Mouse (Mus musculus) adrenal gland, adult 10 weeks (tissue): ENCODE data around the gene Olfr350. TPM values are rescaled to one million over a fixed set of nuclear protein-coding genes. Genes with fewer than 3 reads are reported as not detected.

Experiments used
- polyA plus RNA-seq: library from polyadenylated mRNA; stranded (reverse); fragments of 350-450 nt; fragmentation: Illumina TruSeq; extraction: RNeasy Lipid Tissue Mini Kit (QIAGEN cat#74804); gene quantifications from one replicate; pipeline ENCODE4 v1.2.3, GENCODE M21; 2014; ENCODE audit warnings: low read depth, low replicate concordance

Olfr350 gene
- not detected for polyA plus RNA-seq

GRCm38 (mm10) chr2:36846010-36846409 is at the start of gene Olfr350:
Gene Olfr350 (plus strand): TSS chr2:36846310.

DNA sequence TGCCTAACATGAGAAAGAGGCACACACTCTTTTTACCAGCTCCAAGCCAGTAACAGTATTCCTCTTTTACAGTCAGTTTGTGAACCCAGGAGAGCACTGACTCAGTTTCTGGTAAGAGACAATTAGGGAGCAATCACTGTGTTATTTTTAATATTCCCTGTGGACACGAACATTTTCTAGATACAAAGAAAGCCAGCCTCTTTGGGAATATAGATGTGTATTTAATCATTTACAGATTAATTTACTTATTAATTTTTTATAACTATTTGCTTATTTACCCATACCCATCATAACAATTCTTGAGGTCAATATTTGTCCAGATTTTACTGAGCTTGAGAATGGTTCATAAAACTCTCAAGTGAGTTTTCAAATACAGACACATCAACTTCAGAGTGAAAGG is 29.2 kb upstream of the Olfr350 start, which contains the start of gene Olfr3:
Gene Olfr3 (minus strand): TSS at position 101 of the 400 bp plus-strand sequence.

DNA sequence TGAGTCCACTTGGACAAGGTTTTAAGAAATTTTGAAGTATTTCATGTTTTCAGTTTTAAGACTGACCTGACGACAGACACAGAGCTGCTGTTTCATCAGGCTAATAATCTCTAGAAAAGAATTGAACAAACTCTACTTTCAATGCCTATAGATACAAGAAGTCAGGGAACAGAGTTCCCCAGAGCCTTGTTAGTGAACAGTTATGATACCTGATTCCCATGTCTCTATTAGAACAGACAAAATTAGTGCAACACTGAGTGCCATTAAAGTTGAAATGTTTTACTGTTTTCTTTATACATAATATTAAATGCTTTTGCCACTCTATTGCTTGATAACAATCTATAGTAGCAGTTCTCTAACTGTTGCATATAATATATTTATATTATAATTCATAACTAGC is 16.4 kb downstream of the Olfr350 start, which contains the start of gene Olfr351:
Gene Olfr351 (minus strand): TSS at position 101 of the 400 bp plus-strand sequence.

DNA sequence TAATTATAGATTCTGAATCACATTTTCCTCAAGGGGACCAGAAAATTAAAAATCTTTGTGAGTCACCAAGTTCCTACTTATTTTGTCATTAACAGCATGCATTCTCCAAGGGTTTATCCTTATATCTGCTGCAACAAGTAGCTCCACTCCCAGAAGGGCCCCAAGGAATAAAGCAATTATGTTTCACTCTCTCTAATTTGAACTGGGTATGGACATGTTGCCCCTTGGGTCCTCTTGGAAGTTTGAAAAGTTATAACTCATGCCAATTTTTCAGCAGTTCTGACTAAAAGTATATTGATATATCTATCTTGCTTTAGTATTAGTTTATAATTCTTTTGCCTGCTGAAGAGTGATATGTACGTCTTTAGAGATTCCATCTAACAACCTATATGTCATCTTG is 22.1 kb downstream of the Olfr350 start, which contains the start of gene Olfr352:
Gene Olfr352 (plus strand): TSS at position 301 of the 400 bp plus-strand sequence.

GRCm38 (mm10) chr2:36892836-36893235 is 46.7 kb downstream of the Olfr350 start, which contains the start of gene Olfr353:
Gene Olfr353 (minus strand): TSS chr2:36892936.

Other genes with a start within 250 kb of the Olfr350 start
- gene Olfr345, start 206.3 kb upstream of the Olfr350 start, polyA plus RNA-seq: not detected
- not detected for gene Olfr346, start 160.5 kb upstream of the Olfr350 start, polyA plus RNA-seq
- not detected for gene Olfr347, start 114.4 kb upstream of the Olfr350 start, polyA plus RNA-seq
- not detected for gene Olfr348, start 62.0 kb upstream of the Olfr350 start, polyA plus RNA-seq
- not detected for gene Olfr50, start 55.8 kb upstream of the Olfr350 start, polyA plus RNA-seq
- not detected for gene Olfr3, start 29.3 kb upstream of the Olfr350 start, polyA plus RNA-seq
- gene Olfr351, start 16.4 kb downstream of the Olfr350 start, polyA plus RNA-seq: not detected
- not detected for gene Olfr352, start 22.1 kb downstream of the Olfr350 start, polyA plus RNA-seq
- not detected for gene Olfr353, start 46.6 kb downstream of the Olfr350 start, polyA plus RNA-seq
- gene Olfr354, start 59.4 kb downstream of the Olfr350 start, polyA plus RNA-seq: not detected
- not detected for gene Olfr355, start 82.6 kb downstream of the Olfr350 start, polyA plus RNA-seq
- not detected for gene Olfr356, start 90.8 kb downstream of the Olfr350 start, polyA plus RNA-seq
- gene Olfr357, start 147.5 kb downstream of the Olfr350 start, polyA plus RNA-seq: not detected
- gene Olfr358, start 163.0 kb downstream of the Olfr350 start, polyA plus RNA-seq: not detected
- not detected for gene Olfr360, start 219.4 kb downstream of the Olfr350 start, polyA plus RNA-seq
- gene Olfr361, start 243.0 kb downstream of the Olfr350 start, polyA plus RNA-seq: not detected